Comparison of ENCODE assay signal across 9 mouse cellular contexts in the genomic region with DNA sequence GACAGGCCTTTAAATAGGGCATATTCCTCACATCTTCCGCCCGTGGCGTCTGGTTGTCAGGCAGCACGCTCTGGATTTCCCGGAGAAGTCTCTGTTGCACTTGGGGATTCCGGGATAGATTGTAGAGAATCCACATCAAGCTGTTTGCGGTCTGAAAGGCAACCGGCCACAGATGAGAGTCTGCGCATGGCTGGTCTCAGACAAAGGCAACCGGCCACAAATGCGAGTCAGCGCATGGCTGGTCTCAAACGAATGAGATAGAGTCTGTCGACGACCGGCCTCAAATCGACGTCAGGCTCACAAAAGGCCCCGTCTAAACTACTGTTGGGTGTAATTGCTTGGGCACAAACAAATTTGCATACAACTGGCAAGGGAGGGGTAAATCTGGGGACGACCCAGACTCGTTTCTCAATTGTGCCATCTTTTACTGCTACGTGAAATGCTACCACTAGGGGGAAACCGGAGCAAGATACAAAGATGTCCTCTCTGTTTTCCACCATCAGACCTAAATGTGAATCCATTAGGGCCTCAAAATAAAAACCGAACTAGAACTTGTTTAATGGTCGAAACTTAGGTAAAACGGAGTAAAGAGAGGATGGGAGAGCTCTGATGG. TPM values are rescaled to one million over a fixed set of nuclear protein-coding genes. Genes with fewer than 3 reads are reported as not detected.
DNase-seq lines count a peak whose midpoint lies in the region; ATAC-seq and TF ChIP-seq lines count a peak whose summit lies in the region.
"Had no signal": no experiment of that assay in that cellular context is flagged by ENCODE, and none has a peak within 500 bp of the region (broad histone marks: within the 10 kb centered on the region; RNA-seq: fewer than 3 reads in every experiment).

No protein-coding gene starts in this region.

- 0 out of 2 replicates have a peak overlapping the region, but pooled peaks have one; percentile 12 for H3K4me2 ChIP-seq in midbrain, embryonic 15.5 days

- TF ChIP-seq POLR2A in heart, adult 2 months (IDR thresholded peaks at IDR 0.05; ENCODE audit: insufficient read depth, low read depth, low read length): no peak

- 56% methylated on average over 26 of the region's 26 CpGs for WGBS in heart, adult 2 months
- WGBS in midbrain, embryonic 15.5 days: 45% methylated on average over 26 of the region's 26 CpGs

- H3K79me2 ChIP-seq in heart, adult 2 months (replicated peaks; ENCODE audit: control insufficient read depth, insufficient read depth, low read length): no peaks in the 10 kb centered on the region

- no peaks in the 10 kb centered on the region for H3K4me1 ChIP-seq in heart, adult 2 months (ENCODE audit: control insufficient read depth, insufficient read depth, low read length)
- H3K4me1 ChIP-seq in E14TG2a.4 (replicated peaks; ENCODE audit: low read depth, low read length): peaks cover 19% of the 10 kb centered on the region
- H3K4me1 ChIP-seq in midbrain, embryonic 15.5 days: 0 out of 2 replicates have a peak, but pooled peaks cover 3% of the 10 kb centered on the region

- intact Hi-C loops in heart, adult 2 months (cut with DNase I): loop anchor here (1.0 kb wide), 1 partner anchor 19 kb away; no protein-coding TSS in a partner anchor

- no peaks in the 10 kb centered on the region for H3K36me3 ChIP-seq in heart, adult 2 months (ENCODE audit: control insufficient read depth, insufficient read depth, low read length)
- H3K36me3 ChIP-seq in E14TG2a.4 (ENCODE audit: insufficient read depth, low read length): no peaks in the 10 kb centered on the region
- no peaks in the 10 kb centered on the region for H3K36me3 ChIP-seq in midbrain, embryonic 15.5 days (replicated peaks)

- H3K27ac ChIP-seq in heart, adult 2 months: no peak overlapping the region
- no peak overlapping the region for H3K27ac ChIP-seq in midbrain, embryonic 15.5 days

- H3K27me3 ChIP-seq in heart, adult 2 months (ENCODE audit: control insufficient read depth, insufficient read depth, low read length): peaks cover 4% of the 10 kb centered on the region; the same call in 1 of the 2 replicates
- peaks cover 68% of the 10 kb centered on the region for H3K27me3 ChIP-seq in E14TG2a.4 (ENCODE audit: insufficient read depth, low read length)
- H3K27me3 ChIP-seq in midbrain, embryonic 15.5 days (replicated peaks): peaks cover 5% of the 10 kb centered on the region; the same call in 1 of the 2 replicates

- ATAC-seq in granulocyte monocyte progenitor cell, adult 5-6 weeks (replicated peaks; ENCODE audit: poor library complexity, severe bottlenecking): peak; percentile 66
- ATAC-seq in midbrain, embryonic 15.5 days (replicated peaks): no peak
- ATAC-seq in monocyte, adult 5-6 weeks (replicated peaks; ENCODE audit: insufficient number of reproducible peaks, low FRiP score, low TSS enrichment, poor library complexity, severe bottlenecking): no peak

- H3K9ac ChIP-seq in heart, adult 2 months (ENCODE audit: low read depth, low read length): no peak overlapping the region
- H3K9ac ChIP-seq in midbrain, embryonic 15.5 days: no peak overlapping the region

- H3K9me3 ChIP-seq in E14TG2a.4 (ENCODE audit: low read length): no peaks in the 10 kb centered on the region
- no peaks in the 10 kb centered on the region for H3K9me3 ChIP-seq in midbrain, embryonic 15.5 days

- no peak for DNase-seq in heart, adult 2 months
- no peak for DNase-seq in heart, adult 11 months
- no peak for DNase-seq in adrenal gland, adult 8-10 months
- DNase-seq in layer of hippocampus, postnatal 14 days (ENCODE audit: low spot score in 2 of 2): no peak

- no peak overlapping the region for H3K4me3 ChIP-seq in heart, adult 2 months
- H3K4me3 ChIP-seq in E14TG2a.4 (replicated peaks; ENCODE audit: low read length): no peak overlapping the region
- no peak overlapping the region for H3K4me3 ChIP-seq in midbrain, embryonic 15.5 days

- TF ChIP-seq EP300 in heart, adult 2 months (IDR thresholded peaks at IDR 0.05; ENCODE audit: insufficient read depth, low read depth, low read length): no peak

- TF ChIP-seq CTCF in heart, adult 2 months (IDR thresholded peaks at IDR 0.05): peak; percentile 72
- peak; percentile 74 for TF ChIP-seq CTCF in E14TG2a.4 (conservative IDR thresholded peaks at IDR 0.05; ENCODE audit: low read length)

RNA-seq across cellular contexts. Expression of a gene that starts 8.2 kb away (rescaled TPM):
- total RNA-seq in heart, adult 2 months (2021): 10 to 100 TPM; 10.6 to 13.3 TPM
- polyA plus RNA-seq in heart, adult 2 months (2012; rRNA removed): 3.6 and 7.9 TPM in 2 replicates
- total RNA-seq in granulocyte monocyte progenitor cell, adult 5-6 weeks (2014; fragmentation: Nextera tagmentation): 52.7 and 59.1 TPM in 2 replicates
- 58.7 and 82.4 TPM in 2 replicates for total RNA-seq in granulocyte monocyte progenitor cell, adult 5-6 weeks (2017)
- 103 and 110 TPM in 2 replicates for polyA plus RNA-seq in midbrain, embryonic 15.5 days (2015; fragmentation: Nextera tagmentation; extraction: Ambion mirVana)
- total RNA-seq in monocyte, adult 5-6 weeks (2017): 31.7 to 52.4 TPM (median 43.6 TPM) in 3 replicates
- total RNA-seq in adrenal gland, adult 8-10 months (2022): 10 to 100 TPM; 12.5 to 19.9 (median 17.5) TPM
- 10 to 100 TPM; 32.3 to 34.8 TPM for total RNA-seq in layer of hippocampus, postnatal 14 days (2021)

RNA-seq across cellular contexts. Expression of a gene that starts 8.9 kb away (rescaled TPM):
- total RNA-seq in heart, adult 2 months (2021): not detected
- polyA plus RNA-seq in heart, adult 2 months (2012; rRNA removed): not detected in 2 replicates
- total RNA-seq in granulocyte monocyte progenitor cell, adult 5-6 weeks (2014; fragmentation: Nextera tagmentation): not detected in 2 replicates
- total RNA-seq in granulocyte monocyte progenitor cell, adult 5-6 weeks (2017): not detected in 2 replicates
- polyA plus RNA-seq in midbrain, embryonic 15.5 days (2015; fragmentation: Nextera tagmentation; extraction: Ambion mirVana): 0.09 and 0.14 TPM in 2 replicates
- not detected in 3 replicates for total RNA-seq in monocyte, adult 5-6 weeks (2017)
- total RNA-seq in adrenal gland, adult 8-10 months (2022): not detected
- not detected for total RNA-seq in layer of hippocampus, postnatal 14 days (2021)
- polyA plus RNA-seq: limb, embryonic 11.5 days had no signal
